Mouse (Mus musculus) hematopoietic stem cell, adult 5-6 weeks (primary cell): ENCODE results near the gene Mecom. TPM values are rescaled to one million over a fixed set of nuclear protein-coding genes. Genes with fewer than 3 reads are reported as not detected.

Experiments used
- ATAC-seq, 2 experiments: fragments of 125-278 bp in 1 of 2; replicated peaks in 1 of 2; 2 replicates each; pipeline ENCODE4 v1.8.0; 2016 to 2017; ENCODE audit warnings: inconsistent platforms in 2 of 2, mild to moderate bottlenecking in 2 of 2, moderate number of reproducible peaks in 2 of 2, low read depth in 1 of 2, moderate TSS enrichment in 1 of 2; ENCODE audit not compliant: low FRiP score in 2 of 2, poor library complexity in 2 of 2, severe bottlenecking in 2 of 2, insufficient read depth in 1 of 2, low TSS enrichment in 1 of 2
- total RNA-seq: library from RNA; stranded (forward); fragments of 172-1452, 232-1000 nt; gene quantifications from 2 replicates; pipeline ENCODE4 v1.2.3, GENCODE M21; 2017

Mecom gene
- total RNA-seq, 1 experiment from 2014 or later: 82.2 TPM

- no peak for ATAC-seq
These were observed 86.8 kb downstream of the Mecom start for GRCm38 (mm10) chr3:30460890-30461578.

GRCm38 (mm10) chr3:30459626-30460025 lies 88.2 kb downstream of the Mecom start:
- no peak for ATAC-seq

- ATAC-seq: no peak
These were observed 89.7 kb downstream of the Mecom start for GRCm38 (mm10) chr3:30457975-30458678.

- peak; percentile 81 to 91 for ATAC-seq
These were observed 91.9 kb downstream of the Mecom start for GRCm38 (mm10) chr3:30455902-30456301.

GRCm38 (mm10) chr3:30453546-30454455 lies 94.0 kb downstream of the Mecom start:
- ATAC-seq: no peak

- no peak for ATAC-seq
These were observed 94.8 kb downstream of the Mecom start for GRCm38 (mm10) chr3:30453046-30453445.

GRCm38 (mm10) chr3:30452511-30452910 lies 95.3 kb downstream of the Mecom start:
- no peak for ATAC-seq

- no peak for ATAC-seq
These were observed 97.4 kb downstream of the Mecom start for GRCm38 (mm10) chr3:30450206-30450965.

GRCm38 (mm10) chr3:30448624-30449023 lies 99.2 kb downstream of the Mecom start:
- ATAC-seq: peak; percentile 71 to 81; a peak in 3 of 4 replicates

- no peak for ATAC-seq
These were observed 101.8 kb downstream of the Mecom start for GRCm38 (mm10) chr3:30445970-30446442.

- no peak for ATAC-seq
These were observed 102.4 kb downstream of the Mecom start for GRCm38 (mm10) chr3:30445247-30445969.

GRCm38 (mm10) chr3:30441646-30442045 lies 106.2 kb downstream of the Mecom start:
- no peak for ATAC-seq

GRCm38 (mm10) chr3:30438007-30438406 lies 109.8 kb downstream of the Mecom start:
- ATAC-seq: no peak

GRCm38 (mm10) chr3:30436561-30436960 lies 111.2 kb downstream of the Mecom start:
- ATAC-seq: no peak

GRCm38 (mm10) chr3:30436131-30436530 lies 111.7 kb downstream of the Mecom start:
- ATAC-seq: no peak

- no peak for ATAC-seq
These were observed 118.9 kb downstream of the Mecom start for GRCm38 (mm10) chr3:30428877-30429276.
